Mouse (Mus musculus) embryonic fibroblast, embryonic 13.5 days (primary cell): ENCODE measurements around the gene Mob3b.

ENCODE experiments used
- CTCF ChIP-seq: IDR thresholded peaks from 2 replicates; pipeline ENCODE4 v1.5.1; 2011; ENCODE audit warnings: mild to moderate bottlenecking, control low read depth, low read length, moderate library complexity, borderline replicate concordance; ENCODE audit not compliant: insufficient read depth
- POLR2A ChIP-seq: IDR thresholded peaks from 2 replicates; pipeline ENCODE4 v1.6.1; 2011; ENCODE audit warnings: low read depth, mild to moderate bottlenecking, control low read depth, low read length, moderate library complexity

DNA sequence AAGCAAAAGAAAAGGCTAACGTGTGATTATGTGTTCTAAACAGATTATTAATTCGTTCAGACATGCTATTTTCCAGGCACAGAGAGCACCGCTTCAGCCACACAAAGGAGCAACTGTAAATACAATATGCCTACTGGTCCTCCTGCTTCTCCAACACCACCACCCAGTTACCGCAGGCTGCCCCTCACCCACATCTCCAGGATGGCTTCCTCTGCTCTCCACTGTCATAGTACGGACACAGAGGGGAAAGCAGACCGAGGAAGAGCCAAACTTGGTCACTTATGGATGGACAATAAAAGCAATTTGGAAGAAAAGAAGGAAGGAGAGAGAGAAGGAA is 163.7 kb downstream of the Mob3b start:
- TF ChIP-seq CTCF (no peak), POLR2A (no peak)
